Mouse (Mus musculus): ENCODE data around the gene Glt28d2.

GRCm38 (mm10) chr3:85855043-85855442 is 32.3 kb downstream of the Glt28d2 start:
- TF ChIP-seq CTCF (IDR thresholded peaks at IDR 0.05) (no peak), POLR2A (IDR thresholded peaks at IDR 0.05; ENCODE audit: insufficient read depth, low read depth, low read length) (no peak)
